Mouse (Mus musculus) adrenal gland, adult 8-10 months (tissue): ENCODE data around the gene Prss8. TPM values are rescaled to one million over a fixed set of nuclear protein-coding genes. Genes with fewer than 3 reads are reported as not detected.

Source experiments
- DNase-seq: peaks from one replicate; pipeline ENCODE4 v3.0.0; 2022
- total RNA-seq, 4 experiments: library from RNA; stranded (reverse); gene quantifications; 2 replicates each; pipeline ENCODE4 v1.2.4; 2022

Gene Prss8
- total RNA-seq, 4 experiments from 2014 or later: 0.16 TPM; not detected in 3

GRCm38 (mm10) chr7:127895442-127895841 lies 34.5 kb downstream of the Prss8 start, which contains the start of the genes Gm21974 and Vkorc1:
Gm21974 (minus strand) TSS chr7:127895454.
Vkorc1 (minus strand) TSS chr7:127895617.
- DNase-seq: peak; percentile 96

DNA sequence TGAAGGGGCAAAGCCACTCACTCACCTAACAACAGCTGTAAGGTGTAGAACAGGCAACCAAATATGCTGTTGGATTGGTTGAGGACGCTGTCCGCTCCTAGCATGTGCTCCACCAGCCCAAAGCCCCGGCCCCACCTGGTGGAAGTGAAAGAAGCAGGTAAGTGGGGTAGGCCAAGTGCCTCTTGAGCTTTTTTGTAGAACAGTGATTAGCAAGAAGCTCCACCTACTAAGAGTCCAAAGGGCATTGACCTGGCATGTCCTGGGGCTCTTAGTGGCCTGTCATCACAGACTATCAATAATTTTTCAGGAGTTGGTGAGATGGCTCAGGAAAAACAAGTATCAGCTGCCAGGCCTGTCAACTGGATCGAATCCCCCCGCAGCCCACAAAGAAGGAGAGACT lies 35.4 kb downstream of the Prss8 start:
- DNase-seq: no peak

GRCm38 (mm10) chr7:127890798-127891197 lies 39.1 kb downstream of the Prss8 start, which contains the start of gene Prss53:
Prss53 (minus strand) TSS chr7:127890970.
- DNase-seq: no peak

- no peak for DNase-seq
Observed at GRCm38 (mm10) chr7:127888821-127889220, 41.1 kb downstream of the Prss8 start.

- DNase-seq: no peak
Observed at GRCm38 (mm10) chr7:127887781-127888180, 42.1 kb downstream of the Prss8 start.

- no peak for DNase-seq
Observed at GRCm38 (mm10) chr7:127887191-127887590, 42.7 kb downstream of the Prss8 start.

- no peak for DNase-seq
Observed at GRCm38 (mm10) chr7:127886551-127886950, 43.4 kb downstream of the Prss8 start.

DNA sequence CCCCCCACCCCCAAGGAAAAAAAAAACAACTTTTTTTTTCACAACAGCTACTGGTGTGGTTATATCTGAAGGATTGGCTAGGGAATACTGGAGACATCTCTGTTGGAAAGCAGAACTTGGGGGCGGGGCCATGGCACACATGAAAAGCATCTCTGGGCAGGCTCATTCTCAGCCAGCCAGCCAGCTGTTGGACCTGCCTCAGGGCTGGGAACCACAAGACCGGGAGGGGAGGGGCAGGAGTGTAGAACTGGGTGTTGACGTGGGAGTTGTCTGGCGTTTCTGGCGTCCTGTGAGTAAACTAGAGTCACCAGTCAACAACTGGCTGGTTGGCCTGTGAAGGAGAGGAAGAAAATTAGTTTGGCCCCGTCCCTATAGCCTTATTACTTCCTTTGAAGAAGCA lies 44.0 kb downstream of the Prss8 start:
- no peak for DNase-seq

- no peak for DNase-seq
Observed at GRCm38 (mm10) chr7:127880431-127880830, 49.5 kb downstream of the Prss8 start.

GRCm38 (mm10) chr7:127879301-127879700 lies 50.6 kb downstream of the Prss8 start:
- DNase-seq: no peak

GRCm38 (mm10) chr7:127876467-127877348 lies 53.2 kb downstream of the Prss8 start, which contains the start of gene Zfp668:
Zfp668 (minus strand) TSS chr7:127876828.
- DNase-seq: peak; percentile 82

DNA sequence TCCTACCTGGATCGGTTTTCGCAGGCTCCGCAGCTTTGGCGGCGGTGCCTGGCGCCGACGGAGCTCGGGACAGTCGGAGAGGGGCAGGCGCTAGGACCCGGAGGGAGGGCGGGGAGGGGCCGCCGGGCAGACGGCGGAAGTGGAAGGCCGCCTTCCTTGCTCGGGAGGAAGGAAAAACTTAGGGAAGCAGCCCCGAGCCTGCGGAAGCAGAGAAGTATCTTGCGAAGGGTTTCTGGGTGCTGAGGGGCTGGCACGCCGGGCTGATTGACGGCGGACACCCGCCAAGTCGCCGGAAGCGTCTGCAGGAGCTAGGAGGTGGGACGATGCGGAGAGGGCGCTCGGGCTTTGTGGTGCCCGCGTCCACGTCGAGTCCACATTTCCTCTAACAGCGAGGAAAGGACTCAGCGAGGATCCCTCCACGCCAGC lies 53.9 kb downstream of the Prss8 start, which contains the start of gene Zfp646:
Gene Zfp646, plus strand, starts transcription at position 181 of the 426 bp plus-strand sequence.
- DNase-seq: peak; percentile 53

Other genes starting within 250 kb of the Prss8 start
- gene Bcl7c, start 221.2 kb downstream of the Prss8 start, total RNA-seq: 100 to 1,000 TPM in 2 of 4 experiments, 10 to 100 TPM in 2; 75.9 to 120 (median 98.1) TPM
- 1 to 10 TPM; 2.2 to 4.5 (median 2.7) TPM for gene Ctf1, start 217.4 kb downstream of the Prss8 start, total RNA-seq
- gene Ctf2, start 197.9 kb downstream of the Prss8 start, total RNA-seq: not detected
- 10 to 100 TPM; 13.5 to 18.6 (median 16.5) TPM for gene Fbxl19, start 185.6 kb downstream of the Prss8 start, total RNA-seq
- gene Orai3, start 160.3 kb downstream of the Prss8 start, total RNA-seq: 10 to 100 TPM; 30.1 to 37.2 (median 35.0) TPM
- 10 to 100 TPM; 39.6 to 54.6 (median 45.7) TPM for gene Setd1a, start 153.4 kb downstream of the Prss8 start, total RNA-seq
- 1 to 10 TPM; 4.2 to 8.9 (median 5.8) TPM for gene Gm49388, start 144.5 kb downstream of the Prss8 start, total RNA-seq
- gene Hsd3b7, start 129.5 kb downstream of the Prss8 start, total RNA-seq: 10 to 100 TPM; 33.8 to 44.9 (median 41.5) TPM
- 100 to 1,000 TPM in 3 of 4 experiments, 10 to 100 TPM in 1; 84.9 to 143 (median 113) TPM for gene Stx4a, start 105.8 kb downstream of the Prss8 start, total RNA-seq
- gene Stx1b, start 105.6 kb downstream of the Prss8 start, total RNA-seq: 1 to 10 TPM; 2.9 to 8.5 (median 6.3) TPM
- 10 to 100 TPM; 34.2 to 46.2 (median 40.2) TPM for gene Zfp646, start 53.9 kb downstream of the Prss8 start, total RNA-seq
- 10 to 100 TPM in 2 of 4 experiments, 1 to 10 TPM in 2; 8.0 to 15.1 (median 9.2) TPM for gene Zfp668, start 53.3 kb downstream of the Prss8 start, total RNA-seq
- 1 to 10 TPM; 1.0 to 2.9 (median 1.6) TPM for gene Prss53, start 39.1 kb downstream of the Prss8 start, total RNA-seq
- gene Gm21974, start 34.6 kb downstream of the Prss8 start, total RNA-seq: under 1 TPM in 1 of 4 experiments, not detected in 3; 0.38 TPM
- 10 to 100 TPM; 69.6 to 94.3 (median 79.1) TPM for gene Vkorc1, start 34.5 kb downstream of the Prss8 start, total RNA-seq
- gene Bckdk, start 26.0 kb downstream of the Prss8 start, total RNA-seq: 100 to 1,000 TPM; 108 to 147 (median 120) TPM
- gene Kat8, start 17.6 kb downstream of the Prss8 start, total RNA-seq: 10 to 100 TPM; 29.0 to 33.4 (median 31.1) TPM
- gene Prss36, start 16.6 kb upstream of the Prss8 start, total RNA-seq: 10 to 100 TPM in 2 of 4 experiments, 1 to 10 TPM in 2; 8.4 to 10.5 (median 9.6) TPM
- 100 to 1,000 TPM; 106 to 430 (median 307) TPM for gene Fus, start 37.4 kb upstream of the Prss8 start, total RNA-seq
- 1 to 10 TPM; 4.0 to 5.8 (median 4.5) TPM for gene Pycard, start 63.8 kb upstream of the Prss8 start, total RNA-seq
- gene Trim72, start 73.8 kb upstream of the Prss8 start, total RNA-seq: under 1 TPM in 3 of 4 experiments, not detected in 1; 0.12 to 0.31 (median 0.24) TPM
- gene Itgam, start 132.5 kb upstream of the Prss8 start, total RNA-seq: 1 to 10 TPM; 5.6 to 6.9 (median 6.4) TPM
- under 1 TPM in 1 of 4 experiments, not detected in 3; 0.11 TPM for gene Gm49368, start 132.6 kb upstream of the Prss8 start, total RNA-seq
- gene Itgax, start 199.4 kb upstream of the Prss8 start, total RNA-seq: 1 to 10 TPM; 1.6 to 9.6 (median 5.1) TPM
- gene Itgad, start 224.3 kb upstream of the Prss8 start, total RNA-seq: under 1 TPM in 2 of 4 experiments, not detected in 2; 0.40 to 0.46 TPM